Mouse (Mus musculus) myocyte (in vitro differentiated cells): ENCODE data around the gene Ercc6. TPM values are rescaled to one million over a fixed set of nuclear protein-coding genes. Genes with fewer than 3 reads are reported as not detected.

Experiments used
- H3K27me3 ChIP-seq: one replicate; pipeline ENCODE4 v1.6.1; 2011; ENCODE audit not compliant: control insufficient read depth, insufficient read depth, insufficient read length
- H3K36me3 ChIP-seq: one replicate; pipeline ENCODE4 v1.6.1; 2011; ENCODE audit not compliant: control insufficient read depth, insufficient read depth
- H3K4me2 ChIP-seq: one replicate; pipeline ENCODE4 v1.6.1; 2011; ENCODE audit warnings: low read depth, control low read depth
- H3K4me3 ChIP-seq: one replicate; pipeline ENCODE4 v1.5.1; 2011; ENCODE audit warnings: mild to moderate bottlenecking, control low read depth, moderate library complexity
- H3K79me2 ChIP-seq: one replicate; pipeline ENCODE4 v1.6.1; 2011; ENCODE audit not compliant: control insufficient read depth, insufficient read depth
- H3ac ChIP-seq: one replicate; pipeline ENCODE4 v1.6.1; 2011; ENCODE audit not compliant: control insufficient read depth, insufficient read length
- CEBPB ChIP-seq: IDR thresholded peaks from 2 replicates; pipeline ENCODE4 v1.6.1; 2011; ENCODE audit warnings: mild to moderate bottlenecking, moderate library complexity; ENCODE audit not compliant: poor library complexity, insufficient read depth, severe bottlenecking
- E2F4 ChIP-seq: IDR thresholded peaks from one replicate; pipeline ENCODE4 v1.6.1; 2011; ENCODE audit warnings: mild to moderate bottlenecking, control low read depth, moderate library complexity; ENCODE audit not compliant: insufficient read depth
- MAX ChIP-seq: IDR thresholded peaks from one replicate; pipeline ENCODE4 v1.6.1; 2011; ENCODE audit warnings: low read depth, mild to moderate bottlenecking, control low read depth
- MYOD1 ChIP-seq, 3 experiments: IDR thresholded peaks; one replicate each; pipeline ENCODE4 v1.6.1; 2011; ENCODE audit warnings: control low read depth in 2 of 3, low read depth in 2 of 3, mild to moderate bottlenecking in 2 of 3, moderate library complexity in 1 of 3; ENCODE audit not compliant: insufficient read length in 2 of 3, control insufficient read depth in 1 of 3
- MYOG ChIP-seq, 3 experiments: IDR thresholded peaks; one replicate each; pipeline ENCODE4 v1.6.1; 2011; ENCODE audit warnings: control low read depth in 2 of 3, low read depth in 2 of 3, mild to moderate bottlenecking in 2 of 3; ENCODE audit not compliant: insufficient read length in 2 of 3, control insufficient read depth in 1 of 3, insufficient read depth in 1 of 3
- POLR2A ChIP-seq: IDR thresholded peaks from one replicate; pipeline ENCODE4 v1.6.1; 2011; ENCODE audit warnings: low read depth, mild to moderate bottlenecking, control low read depth, moderate library complexity; ENCODE audit not compliant: insufficient read length
- POLR2AphosphoS2 ChIP-seq: IDR thresholded peaks from one replicate; pipeline ENCODE4 v1.6.1; 2011; ENCODE audit warnings: low read depth, control low read depth; ENCODE audit not compliant: insufficient read length
- REST ChIP-seq: IDR thresholded peaks from one replicate; pipeline ENCODE4 v1.6.1; 2011; ENCODE audit warnings: mild to moderate bottlenecking, control low read depth, moderate library complexity; ENCODE audit not compliant: insufficient read depth, insufficient read length
- SRF ChIP-seq: IDR thresholded peaks from one replicate; pipeline ENCODE4 v1.6.1; 2011; ENCODE audit warnings: low read depth; ENCODE audit not compliant: control insufficient read depth, insufficient read length
- TCF12 ChIP-seq: IDR thresholded peaks from one replicate; pipeline ENCODE4 v1.6.1; 2011; ENCODE audit warnings: mild to moderate bottlenecking, control low read depth; ENCODE audit not compliant: poor library complexity, insufficient read depth, severe bottlenecking
- TCF3 ChIP-seq: IDR thresholded peaks from one replicate; pipeline ENCODE4 v1.6.1; 2011; ENCODE audit warnings: low read depth, control low read depth; ENCODE audit not compliant: insufficient read length
- USF1 ChIP-seq: IDR thresholded peaks from one replicate; pipeline ENCODE4 v1.6.1; 2011; ENCODE audit warnings: low read depth, mild to moderate bottlenecking, control low read depth, moderate library complexity
- polyA plus RNA-seq: library from polyadenylated mRNA; unstranded; fragments of >200 nt; fragmentation: generic; extraction: Trizol; gene quantifications from one replicate; pipeline ENCODE4 v1.2.1, GENCODE M21; 2012; ENCODE audit warnings: missing spikeins

The Ercc6 gene
- polyA plus RNA-seq, 1 experiment, result 2.1 TPM

GRCm38 (mm10) chr14:32531371-32531770 is 18.1 kb downstream of the Ercc6 start:
- H3K4me3 ChIP-seq, result no peak overlapping the region
- no peak overlapping the region for H3ac ChIP-seq
- H3K4me2 ChIP-seq, result no peak overlapping the region
- no peaks in the 10 kb centered on the region for H3K27me3 ChIP-seq
- peaks cover 33% of the 10 kb centered on the region for H3K79me2 ChIP-seq
- peaks cover 10% of the 10 kb centered on the region for H3K36me3 ChIP-seq
- TF ChIP-seq TCF12 (no peak), MYOD1 (IDR thresholded peaks at IDR 0.05; ENCODE audit: control insufficient read depth in 1 of 3, insufficient read length in 2 of 3, low read depth in 2 of 3) (no peak), POLR2AphosphoS2 (no peak), MYOG (IDR thresholded peaks at IDR 0.05; ENCODE audit: control insufficient read depth in 1 of 3, insufficient read depth in 1 of 3, insufficient read length in 2 of 3, low read depth in 2 of 3) (no peak), SRF (no peak), REST (no peak), POLR2A (no peak), CEBPB (no peak), TCF3 (no peak), E2F4 (no peak), USF1 (no peak), MAX (no peak)

GRCm38 (mm10) chr14:32532381-32533147 is 19.2 kb downstream of the Ercc6 start:
- TF ChIP-seq POLR2A (no peak), MYOG (IDR thresholded peaks at IDR 0.05; ENCODE audit: control insufficient read depth in 1 of 3, insufficient read depth in 1 of 3, insufficient read length in 2 of 3, low read depth in 2 of 3) (peak; percentile 53 to 83 (median 72)), TCF3 (no peak), SRF (no peak), REST (no peak), POLR2AphosphoS2 (no peak), E2F4 (no peak), TCF12 (peak; percentile 26), MYOD1 (IDR thresholded peaks at IDR 0.05; ENCODE audit: control insufficient read depth in 1 of 3, insufficient read length in 2 of 3, low read depth in 2 of 3) (peak; percentile 25 to 90 (median 82)), CEBPB (0 out of 2 replicates have a peak, but pooled peaks have one; percentile 33)
- Histone ChIP-seq H3ac (no peak overlapping the region), H3K27me3 (no peaks in the 10 kb centered on the region), H3K4me3 (no peak overlapping the region), H3K79me2 (peaks cover 29% of the 10 kb centered on the region), H3K36me3 (peaks cover 9% of the 10 kb centered on the region), H3K4me2 (peak overlapping the region; percentile 48)

- Histone ChIP-seq H3K36me3 (peaks cover 5% of the 10 kb centered on the region), H3ac (no peak overlapping the region), H3K27me3 (no peaks in the 10 kb centered on the region), H3K79me2 (peaks cover 28% of the 10 kb centered on the region), H3K4me3 (no peak overlapping the region), H3K4me2 (peak overlapping the region; percentile 25)
- TF ChIP-seq SRF (no peak), TCF3 (no peak), MYOD1 (IDR thresholded peaks at IDR 0.05; ENCODE audit: control insufficient read depth in 1 of 3, insufficient read length in 2 of 3, low read depth in 2 of 3) (no peak), E2F4 (no peak), POLR2A (no peak), CEBPB (no peak), MYOG (IDR thresholded peaks at IDR 0.05; ENCODE audit: control insufficient read depth in 1 of 3, insufficient read depth in 1 of 3, insufficient read length in 2 of 3, low read depth in 2 of 3) (no peak), MAX (no peak), REST (no peak), TCF12 (no peak), USF1 (no peak), POLR2AphosphoS2 (no peak)
Measured at GRCm38 (mm10) chr14:32533148-32533520, 19.8 kb downstream of the Ercc6 start.

- Histone ChIP-seq H3K4me2 (peak overlapping the region; percentile 25), H3ac (no peak overlapping the region), H3K36me3 (peaks cover 5% of the 10 kb centered on the region), H3K27me3 (no peaks in the 10 kb centered on the region), H3K4me3 (no peak overlapping the region), H3K79me2 (peaks cover 32% of the 10 kb centered on the region)
- no peak for TF ChIP-seq TCF12
Measured at GRCm38 (mm10) chr14:32533656-32534055, 20.3 kb downstream of the Ercc6 start.

GRCm38 (mm10) chr14:32534137-32534536 is 20.8 kb downstream of the Ercc6 start:
- no peak overlapping the region for H3K4me3 ChIP-seq
- H3ac ChIP-seq, result no peak overlapping the region
- H3K4me2 ChIP-seq, result peak overlapping the region; percentile 25
- TF ChIP-seq SRF (no peak), MYOG (IDR thresholded peaks at IDR 0.05; ENCODE audit: control insufficient read depth in 1 of 3, insufficient read depth in 1 of 3, insufficient read length in 2 of 3, low read depth in 2 of 3) (no peak), POLR2A (no peak), TCF3 (no peak), MYOD1 (IDR thresholded peaks at IDR 0.05; ENCODE audit: control insufficient read depth in 1 of 3, insufficient read length in 2 of 3, low read depth in 2 of 3) (no peak), USF1 (no peak), MAX (no peak), REST (no peak)
- H3K27me3 ChIP-seq, result no peaks in the 10 kb centered on the region
- peaks cover 37% of the 10 kb centered on the region for H3K79me2 ChIP-seq
- peaks cover 5% of the 10 kb centered on the region for H3K36me3 ChIP-seq
